Mouse (Mus musculus) c-Kit-positive CD71-positive TER-119-positive erythroid progenitor cells, embryonic 14.5 days (primary cell): Measurements from ENCODE around the gene Bmpr1a.
"Not testable (repeated sequence)": the region's sequence is repeated elsewhere in the genome, so short reads cannot be mapped to it uniquely, and the experiment has no call there.

Experiments
- DNase-seq: peaks from one replicate; pipeline ENCODE4 v3.0.0-alpha.2; 2013; ENCODE audit warnings: low spot score

The Bmpr1a gene

GRCm38 (mm10) chr14:34382921-34383704, 120.0 kb downstream of the Bmpr1a start:
- DNase-seq, result no peak

- no peak for DNase-seq
Measured at GRCm38 (mm10) chr14:34378560-34379331, 124.4 kb downstream of the Bmpr1a start.

GRCm38 (mm10) chr14:34377121-34377520, 126.0 kb downstream of the Bmpr1a start:
- no peak for DNase-seq

- DNase-seq, result no peak
Measured at GRCm38 (mm10) chr14:34375941-34376340, 127.2 kb downstream of the Bmpr1a start.

- no peak for DNase-seq
Measured at GRCm38 (mm10) chr14:34375415-34375904, 127.7 kb downstream of the Bmpr1a start, which contains the start of gene Mmrn2. Gene Mmrn2 (plus strand): TSS chr14:34375465.

- no peak for DNase-seq
Measured at GRCm38 (mm10) chr14:34374577-34374976, 128.6 kb downstream of the Bmpr1a start, which contains the start of gene Sncg. Gene Sncg (minus strand): TSS chr14:34374789.

- no peak for DNase-seq
Measured at GRCm38 (mm10) chr14:34373581-34373980, 129.6 kb downstream of the Bmpr1a start.

GRCm38 (mm10) chr14:34372646-34373045, 130.5 kb downstream of the Bmpr1a start:
- DNase-seq, result no peak

GRCm38 (mm10) chr14:34371763-34372162, 131.4 kb downstream of the Bmpr1a start:
- DNase-seq, result no peak

GRCm38 (mm10) chr14:34370921-34371320, 132.2 kb downstream of the Bmpr1a start:
- DNase-seq, result no peak

GRCm38 (mm10) chr14:34370203-34370602, 132.9 kb downstream of the Bmpr1a start:
- no peak for DNase-seq

GRCm38 (mm10) chr14:34365147-34365507, 138.0 kb downstream of the Bmpr1a start:
- no peak for DNase-seq

GRCm38 (mm10) chr14:34364254-34365146, 138.6 kb downstream of the Bmpr1a start:
- not testable (repeated sequence) for DNase-seq

GRCm38 (mm10) chr14:34363490-34364253, 139.5 kb downstream of the Bmpr1a start:
- DNase-seq, result peak; percentile 29

- DNase-seq, result peak; percentile 16
Measured at GRCm38 (mm10) chr14:34362726-34363445, 140.3 kb downstream of the Bmpr1a start.

GRCm38 (mm10) chr14:34362135-34362534, 141.0 kb downstream of the Bmpr1a start:
- no peak for DNase-seq
